Mouse (Mus musculus): ENCODE results near the gene Ptprn2.

The Ptprn2 gene

DNA sequence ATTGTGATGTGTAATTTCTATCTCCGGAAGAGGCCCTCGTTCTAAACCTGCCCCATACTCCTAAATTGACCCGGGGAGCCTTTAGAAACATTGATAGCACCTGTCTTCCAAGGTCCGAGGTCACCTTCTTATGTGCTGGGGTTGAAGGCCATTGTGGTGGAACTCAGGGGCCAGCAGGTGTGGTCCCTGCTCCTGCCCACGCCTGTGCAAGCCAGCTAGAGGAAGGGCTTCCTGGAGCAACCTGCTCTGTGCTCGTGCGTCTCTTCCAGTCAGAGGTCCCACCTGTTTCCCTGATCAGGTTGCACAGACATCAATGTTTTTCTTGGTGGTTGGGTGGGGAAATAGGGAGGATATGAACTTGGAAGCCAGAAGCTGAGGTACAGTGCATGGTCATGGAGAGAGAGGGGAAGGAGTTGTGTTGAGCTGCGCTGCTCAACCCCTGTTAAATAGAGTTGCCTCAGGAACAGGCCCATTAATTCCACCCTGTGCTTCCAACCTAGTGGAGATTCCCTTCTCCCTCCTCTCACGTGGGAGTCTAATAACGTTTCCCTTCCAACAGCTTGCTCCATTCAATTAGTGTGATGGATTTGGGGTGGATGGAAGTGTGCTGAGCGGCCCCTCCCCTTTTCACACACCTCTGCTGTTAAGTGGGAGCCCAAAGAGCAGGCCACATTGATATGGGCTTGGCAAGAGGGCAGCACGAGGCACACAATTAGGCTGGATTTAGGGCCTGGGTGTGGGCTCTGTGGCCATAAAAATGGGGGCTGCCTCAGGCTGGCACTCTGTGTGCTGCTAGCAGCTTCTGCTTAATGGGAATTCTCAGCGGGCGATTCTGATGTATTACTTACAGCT is 156.0 kb downstream of the Ptprn2 start:
- ATAC-seq (ENCODE audit: low TSS enrichment), result no peak

DNA sequence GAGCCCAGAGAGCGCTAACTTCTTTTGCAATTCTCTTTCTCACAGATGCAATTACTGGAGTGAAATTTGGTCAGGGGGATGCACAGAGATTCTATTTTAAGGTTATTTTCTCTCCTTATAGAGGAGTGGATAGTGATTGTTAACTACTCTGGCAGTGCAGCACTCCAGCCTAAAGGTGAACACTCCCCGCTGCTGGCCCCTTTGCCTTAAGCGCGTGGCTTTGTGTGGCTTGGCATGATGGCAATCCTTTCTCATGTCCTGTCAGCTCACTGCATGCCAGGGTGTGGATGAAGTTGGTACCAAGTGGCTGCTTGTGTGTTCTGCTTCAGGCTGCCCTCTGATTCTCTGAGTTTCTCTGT is 156.7 kb downstream of the Ptprn2 start:
- ATAC-seq (ENCODE audit: low TSS enrichment), result no peak

- peak; percentile 25 for ATAC-seq (ENCODE audit: low TSS enrichment)
Observed at GRCm38 (mm10) chr12:116646771-116647170, 161.3 kb downstream of the Ptprn2 start.

- ATAC-seq (ENCODE audit: low TSS enrichment), result peak; percentile 80
Observed at GRCm38 (mm10) chr12:116648584-116649206, 163.2 kb downstream of the Ptprn2 start.

- ATAC-seq (ENCODE audit: low TSS enrichment), result no peak
Observed at GRCm38 (mm10) chr12:116653684-116654083, 168.2 kb downstream of the Ptprn2 start.

GRCm38 (mm10) chr12:116660076-116660475 is 174.6 kb downstream of the Ptprn2 start:
- ATAC-seq (ENCODE audit: low TSS enrichment), result peak; percentile 57; the same call in 1 of the 2 replicates

- no peak for ATAC-seq (ENCODE audit: low TSS enrichment)
Observed at GRCm38 (mm10) chr12:116661018-116661417, 175.5 kb downstream of the Ptprn2 start.

- peak; percentile 95 for ATAC-seq (ENCODE audit: low TSS enrichment)
Observed at GRCm38 (mm10) chr12:116677701-116678100, 192.2 kb downstream of the Ptprn2 start.

DNA sequence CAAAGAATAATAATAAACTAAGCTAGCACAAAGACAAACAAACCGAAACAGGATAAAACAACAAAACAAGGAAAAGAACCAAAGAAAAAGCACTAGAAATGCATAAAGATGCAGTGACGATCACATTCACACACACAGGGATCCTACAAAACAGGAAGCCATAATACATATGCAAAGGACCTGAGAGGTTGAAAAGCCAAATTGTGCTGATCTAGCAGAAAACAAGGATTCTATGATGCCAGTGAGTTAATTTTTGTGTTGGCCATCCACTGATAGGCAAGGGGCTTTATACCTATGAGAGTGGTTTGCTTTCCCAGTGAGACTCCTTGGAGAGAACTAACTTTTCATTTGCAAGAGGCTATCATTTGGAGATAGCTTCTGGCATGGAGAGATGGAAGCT is 204.3 kb downstream of the Ptprn2 start:
- ATAC-seq (ENCODE audit: low TSS enrichment), result no peak

GRCm38 (mm10) chr12:116709535-116709934 is 224.0 kb downstream of the Ptprn2 start:
- ATAC-seq (ENCODE audit: low TSS enrichment), result no peak

- ATAC-seq (ENCODE audit: low TSS enrichment), result no peak
Observed at GRCm38 (mm10) chr12:116710716-116711115, 225.2 kb downstream of the Ptprn2 start.

DNA sequence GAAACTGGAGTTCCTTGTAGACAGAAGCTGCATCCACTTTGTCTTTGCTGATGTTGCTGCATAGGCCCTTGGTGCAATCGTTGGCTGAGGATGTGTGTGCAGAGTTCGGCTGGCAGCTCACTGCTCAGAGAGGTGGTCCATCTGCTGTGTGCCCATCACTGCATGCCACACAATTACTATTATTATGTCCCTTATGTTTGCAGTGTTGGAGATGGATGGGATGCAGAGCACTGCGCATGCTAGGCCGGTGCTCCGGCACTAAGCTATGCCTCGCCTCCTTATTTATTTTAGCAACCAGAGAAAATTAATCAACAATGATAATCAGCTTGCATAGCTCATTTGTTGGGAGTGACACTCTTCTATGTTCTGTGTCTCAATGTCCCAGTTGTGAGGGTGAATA is 225.6 kb downstream of the Ptprn2 start:
- ATAC-seq (ENCODE audit: low TSS enrichment), result no peak

DNA sequence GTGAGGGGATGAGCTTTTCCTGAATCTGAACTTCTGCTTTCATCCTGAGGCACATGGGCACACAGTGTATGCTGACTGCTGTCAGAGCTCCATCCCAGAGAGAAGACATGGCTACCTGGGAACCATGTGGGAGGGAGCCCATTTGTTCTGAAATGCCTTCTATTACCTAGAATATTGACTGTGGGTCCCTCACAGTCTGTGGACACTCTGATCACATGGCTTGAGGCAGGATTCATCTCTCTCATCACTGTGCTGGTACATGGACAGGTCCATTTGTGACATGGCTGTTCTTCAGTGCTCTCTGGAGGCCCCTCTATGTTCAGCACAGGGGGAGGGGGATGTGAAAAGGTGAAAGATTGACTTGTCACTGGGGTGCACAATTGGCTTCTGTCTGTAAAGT is 227.6 kb downstream of the Ptprn2 start:
- ATAC-seq (ENCODE audit: low TSS enrichment), result no peak

DNA sequence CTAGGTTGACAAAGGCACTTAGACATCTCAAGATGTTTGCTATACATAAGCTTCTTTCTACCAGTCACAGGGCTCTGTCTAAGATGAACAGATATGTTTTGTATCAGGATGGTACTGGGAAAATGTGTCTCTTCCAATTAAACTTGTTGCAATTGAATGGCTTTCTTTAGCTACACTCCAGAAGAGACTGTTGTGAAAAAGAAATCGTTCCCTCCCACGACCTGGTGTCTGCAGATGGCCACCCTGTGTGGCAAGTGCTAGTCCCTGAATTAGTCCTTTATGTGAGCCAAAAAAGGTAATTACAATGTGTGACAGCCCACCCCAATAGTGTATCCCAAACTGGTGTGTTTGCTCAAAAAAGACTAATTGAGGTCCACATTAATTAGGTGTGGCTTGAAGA is 235.5 kb downstream of the Ptprn2 start:
- ATAC-seq (ENCODE audit: low TSS enrichment), result peak; percentile 71

- peak; percentile 44 for ATAC-seq (ENCODE audit: low TSS enrichment)
Observed at GRCm38 (mm10) chr12:116740141-116740540, 254.6 kb downstream of the Ptprn2 start.

GRCm38 (mm10) chr12:116741300-116741699 is 255.8 kb downstream of the Ptprn2 start:
- ATAC-seq (ENCODE audit: low TSS enrichment), result no peak

DNA sequence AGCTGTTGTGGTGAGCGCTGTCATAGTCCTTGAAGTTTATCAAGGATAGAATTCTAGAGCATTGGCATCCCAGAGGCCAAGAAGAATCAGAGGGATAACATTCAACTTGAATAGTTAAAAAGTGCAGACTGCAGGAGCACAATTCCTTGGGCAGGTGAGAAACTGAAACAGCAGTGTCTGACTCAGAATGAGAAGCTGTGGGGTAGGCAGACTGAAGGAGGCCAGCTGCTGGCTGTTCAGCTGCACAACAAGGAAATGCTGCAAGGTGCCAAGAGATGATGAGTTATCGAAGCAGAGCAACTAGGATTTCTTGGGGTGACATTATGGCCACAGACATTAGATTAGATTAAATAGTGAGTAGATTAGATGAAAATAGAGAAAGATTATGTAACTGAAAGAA is 260.9 kb downstream of the Ptprn2 start:
- ATAC-seq (ENCODE audit: low TSS enrichment), result peak; percentile 89

GRCm38 (mm10) chr12:116752784-116753183 is 267.3 kb downstream of the Ptprn2 start:
- ATAC-seq (ENCODE audit: low TSS enrichment), result no peak

DNA sequence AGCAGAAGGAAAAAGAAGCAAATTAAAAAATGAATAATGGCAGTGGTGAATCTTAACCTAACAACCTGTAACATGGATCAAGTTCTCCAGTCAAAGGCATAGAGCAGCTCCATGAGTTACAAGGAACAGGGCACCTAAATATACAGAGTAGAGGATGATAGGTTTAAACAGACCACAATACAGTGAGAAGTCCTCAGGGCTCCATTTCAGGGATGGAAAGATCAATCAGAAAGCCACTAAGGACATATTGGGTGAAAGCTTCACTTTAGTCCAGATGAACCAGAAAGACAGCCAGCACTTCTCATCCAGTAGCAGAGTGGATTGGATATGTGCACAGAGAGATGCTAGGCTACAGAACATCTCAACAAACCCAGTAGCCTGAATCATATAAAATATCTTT is 278.4 kb downstream of the Ptprn2 start:
- ATAC-seq (ENCODE audit: low TSS enrichment), result no peak

- no peak for ATAC-seq (ENCODE audit: low TSS enrichment)
Observed at GRCm38 (mm10) chr12:116770911-116771310, 285.4 kb downstream of the Ptprn2 start.

DNA sequence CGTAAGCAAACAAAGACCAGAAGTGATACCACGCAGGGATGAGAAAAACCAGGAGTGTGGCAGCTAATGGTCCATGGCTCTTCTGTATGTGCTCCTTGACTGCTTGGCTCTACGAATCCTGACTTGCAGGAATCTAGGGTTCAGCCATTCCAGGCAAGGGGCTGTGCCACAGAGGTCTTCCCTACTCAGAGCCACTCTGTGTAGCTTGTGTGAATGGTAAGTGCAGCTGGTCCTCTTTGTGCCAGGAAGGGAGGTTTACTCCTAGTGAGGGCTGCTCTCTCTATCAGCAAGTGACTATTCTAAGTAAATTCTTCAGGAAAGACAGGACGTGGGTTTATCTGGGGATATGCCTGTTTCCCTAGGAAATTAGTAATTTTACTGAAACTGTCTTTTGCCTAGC is 286.0 kb downstream of the Ptprn2 start:
- ATAC-seq (ENCODE audit: low TSS enrichment), result no peak

GRCm38 (mm10) chr12:116772081-116772566 is 286.6 kb downstream of the Ptprn2 start:
- no peak for ATAC-seq (ENCODE audit: low TSS enrichment)

- ATAC-seq (ENCODE audit: low TSS enrichment), result peak; percentile 92
Observed at GRCm38 (mm10) chr12:116773344-116773743, 287.8 kb downstream of the Ptprn2 start.

All from frontal cortex, adult (tissue).